Mouse (Mus musculus): ENCODE data around the gene Exd1.
"Not testable (repeated sequence)": the region's sequence is repeated elsewhere in the genome, so short reads cannot be mapped to it uniquely, and the experiment has no call there.

Gene Exd1

DNA sequence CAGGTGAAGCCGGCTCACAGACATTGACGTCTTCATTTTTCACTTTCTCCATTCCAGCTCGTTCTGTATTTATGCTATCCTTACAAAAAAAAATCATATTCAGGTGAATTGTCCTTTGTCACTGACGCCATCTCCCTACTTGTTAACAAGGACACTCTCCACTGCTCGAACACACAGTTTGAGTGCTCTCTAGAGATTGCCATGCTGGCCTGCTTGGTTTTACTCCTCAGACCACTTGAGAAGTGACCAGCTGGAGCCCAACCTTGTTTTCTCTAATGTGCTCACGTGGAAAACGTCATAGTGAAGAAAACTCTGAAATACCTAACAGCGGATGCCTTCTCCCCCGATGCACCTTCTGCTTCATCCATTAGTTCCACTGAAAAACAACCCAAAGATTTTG, 8.6 kb downstream of the Exd1 start:
- DNase-seq (ENCODE audit: low read depth), result no peak

DNA sequence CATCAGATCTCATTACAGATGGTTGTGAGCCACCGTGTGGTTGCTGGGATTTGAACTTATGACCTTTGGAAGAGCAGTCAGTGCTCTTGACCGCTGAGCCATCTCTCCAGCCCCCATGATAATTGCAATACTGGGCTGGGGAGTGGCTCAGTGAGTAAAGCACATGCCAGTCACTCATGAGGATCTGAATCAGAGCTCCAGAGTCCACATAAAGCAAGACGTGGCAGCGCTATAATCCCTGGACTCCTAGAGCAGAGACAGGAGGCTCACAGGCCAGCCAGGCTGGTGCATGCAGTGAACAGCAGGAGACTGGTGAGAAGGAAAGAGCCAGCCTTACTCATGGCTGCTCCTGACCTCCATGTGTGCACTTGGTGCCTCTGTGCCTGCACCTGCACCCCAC, 22.0 kb downstream of the Exd1 start:
- no peak for DNase-seq (ENCODE audit: low read depth)

DNA sequence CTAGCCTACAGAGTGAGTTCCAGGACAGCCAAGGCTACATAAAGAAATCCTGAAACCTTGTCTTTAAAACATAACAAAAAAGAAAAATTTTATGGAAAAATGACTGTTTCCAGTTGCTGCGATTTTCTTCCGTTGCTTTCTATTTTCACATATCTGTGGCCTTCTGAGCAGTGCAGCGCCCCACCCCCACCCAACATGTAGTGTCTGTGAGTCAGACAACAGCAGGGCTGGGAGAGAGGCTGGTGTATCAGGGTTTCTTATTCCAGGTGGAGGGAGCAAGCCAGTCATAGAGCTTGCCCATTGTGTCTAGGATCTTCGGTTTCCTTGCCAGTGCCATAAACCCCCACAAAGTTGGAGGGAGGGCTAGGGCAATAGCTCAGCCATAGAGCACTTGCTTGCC, 23.6 kb downstream of the Exd1 start:
- no peak for DNase-seq (ENCODE audit: low read depth)

DNA sequence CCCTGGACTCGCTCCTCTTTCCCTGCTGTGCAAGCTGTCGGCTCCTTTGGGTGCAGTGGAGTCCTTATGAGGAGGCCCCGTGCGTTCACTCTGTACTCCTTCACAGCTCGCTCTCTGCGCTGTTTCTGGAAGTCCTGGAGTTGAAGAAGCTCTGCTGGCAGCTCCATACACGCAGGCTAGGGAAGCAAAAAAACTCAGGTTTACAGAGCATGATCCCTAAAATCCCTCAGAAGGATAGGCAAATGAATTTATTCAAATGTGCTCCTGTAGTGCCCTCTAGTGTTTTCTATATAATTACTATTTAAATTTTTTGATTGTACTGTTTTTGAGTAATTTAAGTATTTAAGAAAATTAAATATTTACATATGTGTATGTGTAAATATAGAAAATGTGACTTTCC, 26.9 kb downstream of the Exd1 start:
- no peak for DNase-seq (ENCODE audit: low read depth)

DNA sequence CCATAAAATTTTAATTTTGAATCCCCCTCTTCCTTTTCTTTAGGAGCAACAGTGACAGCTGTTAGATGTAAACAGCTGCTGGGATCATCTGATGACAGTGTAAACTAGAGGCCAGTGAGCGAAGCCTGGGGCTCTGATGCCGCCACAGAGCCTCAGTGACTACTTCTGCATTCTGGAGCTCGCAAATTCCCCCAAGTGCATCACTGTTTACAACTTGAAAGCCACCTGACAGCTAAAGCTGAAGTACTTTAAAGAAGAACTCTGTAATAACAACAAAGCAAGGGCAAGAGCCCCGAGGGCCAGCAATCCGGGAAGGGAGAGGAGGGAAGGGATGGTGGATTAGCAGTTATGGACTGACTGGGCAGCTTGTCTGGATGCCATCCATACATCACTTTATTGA, 30.6 kb downstream of the Exd1 start:
- DNase-seq (ENCODE audit: low read depth), result no peak

DNA sequence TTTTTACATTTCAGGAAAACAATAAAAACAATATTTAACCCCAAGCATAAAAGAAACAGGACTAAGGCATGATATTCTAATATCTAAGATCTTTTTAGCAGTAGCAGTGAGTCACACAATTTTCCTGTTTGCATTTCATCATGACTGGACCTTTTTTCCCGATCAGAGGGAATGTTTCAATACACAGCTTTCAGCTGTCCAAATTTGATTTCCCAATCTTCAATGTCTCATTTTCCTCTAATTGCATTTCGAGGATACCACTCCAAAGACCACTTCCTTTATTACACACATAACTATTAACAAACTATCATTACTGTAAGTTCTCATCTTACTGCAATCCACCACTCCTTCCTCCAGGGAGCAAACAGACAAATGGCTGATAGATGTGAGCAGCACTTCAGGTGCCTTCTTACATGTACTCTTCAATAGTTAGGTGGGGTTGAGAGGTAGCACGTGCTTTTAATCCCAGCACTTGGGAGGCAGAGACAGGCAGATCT, 33.4 kb downstream of the Exd1 start:
- no peak for DNase-seq (ENCODE audit: low read depth)

DNA sequence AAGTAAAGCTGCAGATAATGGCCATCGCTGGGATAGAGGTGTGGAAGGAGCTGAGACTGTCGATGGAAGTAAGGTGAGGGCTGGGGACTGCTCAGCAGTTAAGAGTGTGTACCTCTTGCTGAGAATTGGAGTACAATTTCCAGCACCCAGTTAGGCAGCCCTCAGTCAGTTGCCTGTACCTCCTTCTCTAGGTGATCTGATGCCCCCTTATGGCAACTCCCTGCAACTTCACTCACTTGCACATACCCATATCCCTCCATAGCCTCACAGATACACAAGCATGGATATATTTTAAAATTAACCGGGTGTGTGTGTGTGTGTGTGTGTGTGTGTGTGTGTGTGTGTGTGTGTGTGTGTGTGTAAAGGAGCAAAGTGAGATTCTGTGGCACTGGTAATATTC, 35.1 kb downstream of the Exd1 start:
- peak; percentile 20 for DNase-seq (ENCODE audit: low read depth)

DNA sequence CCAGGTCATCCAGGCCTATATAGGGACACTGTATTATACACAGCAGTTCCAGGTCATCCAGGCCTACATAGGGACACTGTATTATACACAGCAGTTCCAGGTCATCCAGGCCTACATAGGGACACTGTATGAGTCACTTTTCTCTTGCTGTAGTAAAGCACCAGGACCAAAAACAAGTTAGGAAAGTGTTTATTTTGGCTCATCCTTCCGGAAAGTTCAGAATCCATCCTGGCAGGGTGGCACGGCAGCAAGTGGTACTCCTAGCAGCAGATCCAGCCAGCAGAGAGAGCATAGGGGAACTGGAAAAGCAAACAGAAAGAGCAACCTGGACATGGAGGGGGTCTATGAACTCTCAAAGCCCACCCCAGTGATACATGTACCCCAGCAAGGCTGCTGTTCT, 36.6 kb downstream of the Exd1 start:
- no peak for DNase-seq (ENCODE audit: low read depth)

DNA sequence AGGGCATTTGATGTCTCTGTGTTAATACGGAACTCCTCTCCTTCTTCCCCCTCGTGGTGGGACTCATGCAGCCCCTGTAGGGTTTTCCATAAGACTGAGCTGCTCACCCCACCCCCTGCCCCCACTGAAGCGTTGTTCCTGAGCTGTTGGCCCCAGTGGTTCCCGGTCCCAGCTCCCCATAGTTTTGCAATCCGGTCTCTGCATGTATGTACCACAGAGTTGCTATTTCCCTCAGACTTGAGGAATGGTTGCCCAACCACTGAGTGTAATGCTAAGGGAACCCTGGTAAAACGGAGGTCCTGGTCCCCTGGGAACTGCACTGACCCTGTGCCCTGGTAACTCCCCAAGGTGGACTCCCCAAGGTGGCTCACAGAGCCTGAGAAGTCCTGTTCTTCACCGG, 38.9 kb downstream of the Exd1 start:
- not testable (repeated sequence) for DNase-seq (ENCODE audit: low read depth)

DNA sequence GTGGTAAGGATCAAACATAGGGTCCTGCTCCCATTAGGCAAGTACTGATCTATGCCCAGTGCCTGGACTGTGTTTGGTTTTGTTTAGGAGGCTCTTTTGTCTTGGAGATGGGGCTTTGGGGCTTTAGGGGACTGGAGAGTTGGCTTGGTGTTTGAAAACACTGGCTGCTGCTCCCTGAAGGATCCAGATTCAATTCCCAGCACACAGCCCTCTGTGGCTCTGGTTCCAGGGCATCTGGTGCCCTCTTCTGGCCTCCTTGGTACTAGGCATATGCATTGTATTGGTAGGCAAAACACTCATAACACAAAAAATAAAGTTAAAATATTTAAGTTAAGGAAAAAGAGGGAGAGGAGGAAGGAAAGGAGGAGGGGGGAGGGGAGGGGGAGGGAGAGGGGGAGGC, 40.3 kb downstream of the Exd1 start:
- DNase-seq (ENCODE audit: low read depth), result no peak

DNA sequence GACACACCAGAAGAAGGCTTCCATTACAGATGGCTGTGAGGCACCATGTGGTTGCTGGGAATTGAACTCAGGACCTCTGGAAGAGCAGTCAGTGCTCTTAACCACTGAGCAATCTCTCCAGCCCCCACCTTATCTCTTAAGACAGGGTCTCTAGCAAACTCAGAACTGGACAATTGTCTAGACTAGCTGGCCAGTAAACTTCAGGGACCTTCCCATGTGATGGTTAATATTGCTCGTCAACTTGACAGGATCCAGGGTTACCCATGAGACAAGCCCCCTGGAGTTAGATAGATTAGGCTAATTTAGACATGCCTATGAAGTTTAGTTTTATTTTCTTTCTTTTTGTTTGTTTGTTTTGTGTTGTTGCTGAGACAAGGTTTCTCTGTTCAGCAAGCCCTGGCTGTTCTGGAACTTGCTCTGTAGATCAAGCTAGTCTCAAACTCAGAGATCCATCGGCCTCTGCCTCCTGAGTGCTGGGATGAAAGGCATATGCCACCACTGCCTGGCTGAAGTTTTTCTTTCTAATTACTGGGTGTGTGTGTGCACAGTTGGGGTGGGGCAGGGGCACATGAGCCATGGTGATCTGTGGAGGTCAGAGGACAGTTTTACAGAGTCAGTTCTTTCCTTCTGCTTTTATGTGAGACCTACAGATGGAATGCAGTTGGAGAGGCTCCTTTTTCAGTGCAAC, 46.3 kb downstream of the Exd1 start:
- no peak for DNase-seq (ENCODE audit: low read depth)

DNA sequence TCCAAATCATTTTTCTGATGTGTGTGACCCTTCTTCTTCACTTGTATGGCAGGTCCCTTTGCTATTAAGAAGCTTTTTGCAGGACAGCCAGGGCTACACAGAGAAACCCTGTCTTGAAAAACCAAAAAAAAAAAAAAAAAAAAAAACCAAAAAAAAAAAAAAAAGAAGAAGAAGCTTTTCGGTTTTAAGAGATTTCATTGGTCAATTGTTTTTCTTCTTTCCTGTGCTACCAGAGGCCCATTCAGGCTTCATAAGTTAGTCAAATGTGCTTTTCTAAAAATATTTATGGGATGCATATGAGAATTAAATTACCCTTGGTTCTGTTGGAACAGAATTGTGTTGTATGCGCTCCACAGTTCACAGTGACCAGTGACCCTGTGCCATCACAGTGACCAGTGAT, 48.6 kb downstream of the Exd1 start:
- no peak for DNase-seq (ENCODE audit: low read depth)

DNA sequence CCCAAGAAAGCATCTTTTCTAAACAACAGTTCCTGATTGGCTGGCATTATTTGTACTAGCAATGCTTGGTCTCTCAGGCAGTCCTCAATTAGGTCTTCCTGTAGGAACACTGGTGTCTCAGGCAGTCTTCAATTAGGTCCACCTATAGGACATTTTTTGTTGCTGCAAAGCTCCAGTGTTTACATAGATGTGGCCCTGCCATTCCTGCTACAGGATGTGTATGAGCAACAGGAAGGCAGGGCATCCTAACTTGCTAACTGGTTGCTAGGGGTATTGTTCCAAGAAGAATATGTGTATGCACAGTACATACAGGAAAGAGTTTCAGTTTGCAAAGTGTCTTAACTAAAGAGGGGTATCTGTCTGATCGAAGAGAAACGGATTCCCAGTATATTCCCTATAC, 51.3 kb downstream of the Exd1 start:
- DNase-seq (ENCODE audit: low read depth), result no peak

DNA sequence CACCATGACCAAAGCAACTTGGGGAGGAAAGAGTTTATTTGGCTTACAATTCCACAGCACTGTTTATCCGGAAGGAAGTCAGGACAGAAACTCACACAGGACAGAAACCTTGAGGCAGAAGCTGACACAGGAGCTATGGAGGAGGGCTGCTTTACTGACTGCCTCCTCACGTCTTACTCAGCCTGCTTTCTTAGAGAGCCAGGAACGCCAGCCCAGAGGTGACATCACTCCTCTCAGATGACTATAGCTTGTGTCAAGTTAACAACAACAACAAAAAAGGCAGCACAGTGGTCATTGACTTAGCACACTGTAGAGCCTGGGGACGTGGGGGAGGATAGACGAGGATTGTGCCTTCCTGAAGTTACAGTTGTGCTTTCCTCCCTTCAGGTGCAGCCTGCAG, 55.5 kb downstream of the Exd1 start:
- DNase-seq (ENCODE audit: low read depth), result no peak

DNA sequence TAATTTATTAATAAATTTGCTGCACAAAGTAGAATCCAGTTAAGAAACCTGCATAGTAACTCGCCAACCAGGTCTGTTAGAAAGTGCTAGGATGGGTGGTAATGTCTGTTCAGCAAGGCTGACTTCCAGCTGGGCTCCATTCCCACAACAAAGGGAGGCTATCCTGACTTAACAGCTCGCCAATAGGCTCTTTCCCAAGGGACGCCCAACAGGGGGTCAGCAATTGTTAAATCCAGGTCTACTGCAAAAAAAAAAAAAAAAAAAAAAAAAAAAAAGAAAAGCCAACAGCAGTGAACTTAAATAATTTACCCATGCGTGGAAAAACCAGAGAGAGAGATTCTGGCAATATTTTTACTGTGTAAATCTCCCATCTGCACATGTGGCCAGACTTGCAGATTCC, 60.9 kb downstream of the Exd1 start:
- DNase-seq (ENCODE audit: low read depth), result no peak

DNA sequence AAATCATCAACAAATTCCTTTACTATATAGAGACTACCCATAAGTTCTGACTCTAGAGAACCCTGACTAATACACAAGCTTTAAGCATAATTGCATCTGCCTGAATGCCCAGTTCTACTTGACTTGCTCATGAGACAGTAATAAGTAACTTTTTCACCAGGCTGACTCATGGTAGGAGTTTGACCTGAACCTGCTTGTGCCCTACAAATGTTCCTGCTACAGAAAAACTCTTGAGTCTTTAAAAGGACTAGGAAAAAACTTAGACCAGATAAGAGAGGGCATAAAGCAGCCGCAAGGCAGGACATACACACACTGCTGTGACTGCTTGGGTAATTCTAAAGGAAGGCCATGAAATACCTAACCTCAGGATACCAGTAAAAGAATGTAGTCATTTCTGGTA, 65.1 kb downstream of the Exd1 start:
- no peak for DNase-seq (ENCODE audit: low read depth)

DNA sequence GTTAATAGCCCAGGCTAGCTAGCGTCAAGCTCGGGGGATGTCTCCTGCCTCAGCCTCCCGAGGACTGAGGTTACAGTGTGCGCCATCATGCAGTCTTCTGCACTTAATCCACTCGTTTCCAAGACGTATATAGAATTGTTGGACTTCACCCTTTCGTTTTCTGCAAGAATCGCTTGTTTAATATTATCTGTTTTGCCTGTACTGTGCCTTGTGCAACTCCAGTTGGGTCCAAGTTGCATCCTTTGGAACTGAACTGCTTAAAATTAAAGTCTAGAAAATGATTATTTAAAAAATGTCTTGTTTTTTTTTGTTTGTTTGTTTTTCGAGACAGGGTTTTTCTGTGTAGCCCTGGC, 69.1 kb downstream of the Exd1 start:
- DNase-seq (ENCODE audit: low read depth), result no peak

DNA sequence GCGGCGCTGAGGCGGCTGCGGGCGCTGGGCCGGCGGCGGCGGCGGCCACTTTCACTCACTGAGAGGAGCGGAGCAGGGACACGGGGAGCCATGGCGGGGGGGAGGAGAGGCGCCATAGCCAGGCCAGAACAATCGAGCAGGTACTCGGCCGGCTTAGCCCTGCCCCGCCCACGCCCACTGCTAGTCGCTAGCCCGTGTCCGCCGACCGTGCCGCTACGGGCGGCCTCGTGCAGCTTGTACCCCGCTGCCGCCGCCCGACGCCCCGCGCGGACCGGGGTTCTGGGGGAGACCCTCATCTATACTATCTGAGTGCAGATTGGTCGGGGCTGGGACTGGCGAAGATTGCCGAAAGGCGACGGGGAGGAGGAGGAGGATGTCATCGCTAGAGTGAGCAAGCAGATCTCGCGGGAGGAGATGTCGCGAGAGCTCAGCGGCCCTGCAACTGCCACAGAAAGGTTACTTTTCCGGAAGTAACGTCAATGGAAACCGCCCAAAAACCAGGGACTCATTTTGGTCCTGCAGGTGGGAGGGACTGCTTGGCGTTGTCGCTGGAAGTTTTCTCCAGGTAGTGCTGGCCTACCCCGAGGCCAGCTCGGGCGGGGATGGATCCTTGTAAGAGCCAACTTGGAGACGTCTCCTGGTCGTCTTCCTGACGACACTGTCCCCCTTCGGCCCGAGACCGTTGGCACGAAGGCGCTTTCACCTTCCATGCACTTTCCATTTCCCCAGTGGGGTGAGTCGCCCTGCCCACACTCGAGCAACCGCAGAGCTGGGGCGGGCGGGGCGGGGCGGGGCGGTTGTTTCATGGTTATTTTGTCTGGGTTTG, 69.6 kb downstream of the Exd1 start, which contains the start of gene Ino80:
Gene Ino80, minus strand, starts transcription at position 117 of the 826 bp plus-strand sequence.
- DNase-seq (ENCODE audit: low read depth), result peak; percentile 99

DNA sequence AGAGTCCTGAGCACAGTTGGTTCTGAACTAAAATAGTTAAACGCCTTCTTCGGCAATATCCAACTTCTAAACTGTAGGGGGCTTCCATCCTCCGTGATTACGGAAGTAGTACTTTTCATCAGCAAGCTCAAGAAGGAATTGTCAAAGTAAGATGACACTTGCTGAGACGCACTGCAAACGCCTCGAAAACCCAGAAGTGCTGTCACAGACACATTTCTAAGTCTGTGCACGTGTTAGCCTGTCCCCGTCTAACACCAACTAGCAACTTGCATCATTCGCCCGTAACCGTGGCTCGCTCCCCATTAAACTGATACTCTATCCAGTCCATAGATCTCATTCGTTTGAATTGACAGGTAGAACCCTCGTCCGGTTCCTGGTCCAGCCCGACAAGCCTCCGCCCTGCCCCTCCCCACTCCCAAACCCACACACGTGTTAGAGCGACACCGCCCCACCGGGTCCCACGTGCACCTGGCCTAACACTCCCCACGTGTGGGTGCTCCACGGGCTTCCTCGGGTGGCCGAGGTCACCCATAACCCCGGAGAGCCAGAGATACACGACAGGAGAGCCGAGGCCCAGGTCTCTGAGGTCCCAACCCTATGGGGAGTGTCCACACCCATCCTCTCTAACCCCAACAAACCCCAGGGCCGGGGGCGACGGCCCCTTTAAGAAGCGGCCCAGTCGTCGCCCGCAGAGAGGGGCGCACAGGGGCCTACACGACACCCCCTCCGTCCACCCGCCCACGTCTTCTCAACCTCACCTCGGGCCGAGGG, 70.6 kb downstream of the Exd1 start:
- peak; percentile 41 for DNase-seq (ENCODE audit: low read depth)

DNA sequence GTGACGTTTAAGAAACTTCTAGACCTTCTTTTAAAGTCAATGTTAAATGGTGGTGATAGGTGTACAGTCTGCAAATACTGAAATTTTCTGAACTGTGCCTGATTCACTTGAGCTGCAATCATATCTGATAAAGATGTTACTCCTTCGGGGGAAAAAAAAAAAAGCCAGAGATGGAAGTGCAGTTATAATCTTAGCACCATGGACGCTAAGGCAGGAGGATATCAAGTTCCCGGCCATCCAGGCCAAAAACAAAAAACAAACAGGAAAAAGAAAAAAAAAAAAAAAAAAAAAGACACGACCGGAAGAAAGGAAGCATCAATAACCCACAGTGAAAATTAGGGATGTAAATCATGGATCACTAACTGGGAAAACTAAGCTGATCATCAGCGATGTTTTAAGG, 71.3 kb downstream of the Exd1 start:
- DNase-seq (ENCODE audit: low read depth), result no peak

Data from c-Kit-positive CD71-positive TER-119-negative erythroid progenitor cells, embryonic 14.5 days (primary cell).